Mouse (Mus musculus) gastrocnemius, adult 8-10 months (tissue): Measurements from ENCODE around the gene Hist1h1c. TPM values are rescaled to one million over a fixed set of nuclear protein-coding genes. Genes with fewer than 3 reads are reported as not detected.
"Not testable (repeated sequence)": the region's sequence is repeated elsewhere in the genome, so short reads cannot be mapped to it uniquely, and the experiment has no call there.

Experiments used
- DNase-seq, 2 experiments: peaks; one replicate each; pipeline ENCODE4 v3.0.0; 2022; ENCODE audit warnings: low spot score in 2 of 2
- total RNA-seq, 4 experiments: library from RNA; stranded (reverse); gene quantifications; 2 replicates each; pipeline ENCODE4 v1.2.4; 2022

Gene Hist1h1c
- total RNA-seq, 4 experiments from 2014 or later: 196 to 246 (median 227) TPM

DNA sequence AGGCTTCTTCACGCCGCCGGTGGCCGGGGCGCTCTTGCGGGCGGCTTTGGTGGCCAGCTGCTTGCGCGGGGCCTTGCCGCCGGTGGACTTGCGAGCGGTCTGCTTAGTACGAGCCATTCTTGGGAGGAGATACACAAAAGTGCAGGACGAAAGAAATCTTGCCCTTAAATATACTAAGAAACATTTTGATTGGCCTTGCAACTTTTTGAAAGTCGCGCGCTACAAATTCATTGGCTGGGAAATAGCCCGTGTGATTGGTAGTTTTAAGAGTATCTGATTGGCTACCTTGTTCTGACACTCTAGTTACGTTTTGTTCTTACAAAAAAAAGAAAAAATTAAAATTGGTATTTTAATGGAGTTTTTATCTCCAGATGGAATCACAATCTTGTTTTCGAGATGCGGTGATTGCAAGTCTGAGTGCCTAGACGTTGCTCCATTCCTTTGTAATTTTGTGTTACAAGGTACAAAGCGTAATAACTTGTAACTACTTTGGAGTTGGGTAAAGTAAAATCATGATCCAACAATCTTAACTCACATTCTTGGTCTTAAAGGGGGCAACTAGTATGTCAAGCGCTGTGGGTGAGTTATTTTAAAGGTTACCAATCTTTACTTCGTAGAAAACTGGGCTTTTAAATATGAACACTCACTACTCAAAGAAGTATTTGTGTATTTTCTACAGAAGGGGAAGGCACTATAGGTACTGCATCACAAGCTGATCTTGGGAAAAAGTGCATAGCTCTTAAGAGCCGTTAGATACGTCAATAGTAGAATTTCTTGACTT, 7.0 kb downstream of the Hist1h1c start, which contains the start of gene Hist1h3c:
TSS of gene Hist1h3c (minus strand) at position 222 of the 781 bp plus-strand sequence.
- DNase-seq: peak; percentile 53 to 59

DNA sequence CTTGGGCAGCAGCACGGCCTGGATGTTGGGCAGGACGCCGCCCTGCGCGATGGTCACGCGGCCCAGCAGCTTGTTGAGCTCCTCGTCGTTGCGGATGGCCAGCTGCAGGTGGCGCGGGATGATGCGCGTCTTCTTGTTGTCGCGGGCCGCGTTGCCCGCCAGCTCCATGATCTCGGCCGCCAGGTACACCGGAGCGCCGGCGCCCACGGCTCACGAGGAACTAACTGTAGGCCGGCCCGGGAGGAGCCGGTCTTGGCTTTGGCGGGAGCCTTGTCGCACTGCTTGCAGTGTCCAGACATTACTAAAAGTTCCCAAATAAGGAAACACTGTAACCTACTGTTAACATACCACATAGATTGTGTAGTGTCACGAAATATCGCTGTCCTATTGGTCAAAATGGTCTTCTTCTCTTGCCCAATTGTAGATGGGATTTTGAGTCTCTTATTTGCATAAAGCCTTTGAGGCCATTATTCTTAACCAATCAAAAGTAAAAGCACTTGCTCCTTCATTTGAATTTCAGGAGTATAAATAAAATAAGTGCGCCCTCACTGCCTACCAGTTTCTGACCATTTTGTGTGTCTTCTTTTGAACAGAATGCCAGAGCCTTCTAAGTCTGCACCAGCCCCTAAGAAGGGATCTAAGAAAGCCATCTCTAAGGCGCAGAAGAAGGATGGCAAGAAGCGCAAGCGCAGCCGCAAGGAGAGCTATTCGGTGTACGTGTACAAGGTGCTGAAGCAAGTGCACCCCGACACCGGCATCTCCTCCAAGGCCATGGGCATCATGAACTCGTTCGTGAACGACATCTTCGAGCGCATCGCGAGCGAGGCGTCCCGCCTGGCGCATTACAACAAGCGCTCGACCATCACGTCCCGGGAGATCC, 7.8 kb downstream of the Hist1h1c start, which contains the start of gene Hist1h2bb:
TSS of gene Hist1h2bb (plus strand) at position 534 of the 880 bp plus-strand sequence.
- peak; percentile 29 to 50 for DNase-seq

DNA sequence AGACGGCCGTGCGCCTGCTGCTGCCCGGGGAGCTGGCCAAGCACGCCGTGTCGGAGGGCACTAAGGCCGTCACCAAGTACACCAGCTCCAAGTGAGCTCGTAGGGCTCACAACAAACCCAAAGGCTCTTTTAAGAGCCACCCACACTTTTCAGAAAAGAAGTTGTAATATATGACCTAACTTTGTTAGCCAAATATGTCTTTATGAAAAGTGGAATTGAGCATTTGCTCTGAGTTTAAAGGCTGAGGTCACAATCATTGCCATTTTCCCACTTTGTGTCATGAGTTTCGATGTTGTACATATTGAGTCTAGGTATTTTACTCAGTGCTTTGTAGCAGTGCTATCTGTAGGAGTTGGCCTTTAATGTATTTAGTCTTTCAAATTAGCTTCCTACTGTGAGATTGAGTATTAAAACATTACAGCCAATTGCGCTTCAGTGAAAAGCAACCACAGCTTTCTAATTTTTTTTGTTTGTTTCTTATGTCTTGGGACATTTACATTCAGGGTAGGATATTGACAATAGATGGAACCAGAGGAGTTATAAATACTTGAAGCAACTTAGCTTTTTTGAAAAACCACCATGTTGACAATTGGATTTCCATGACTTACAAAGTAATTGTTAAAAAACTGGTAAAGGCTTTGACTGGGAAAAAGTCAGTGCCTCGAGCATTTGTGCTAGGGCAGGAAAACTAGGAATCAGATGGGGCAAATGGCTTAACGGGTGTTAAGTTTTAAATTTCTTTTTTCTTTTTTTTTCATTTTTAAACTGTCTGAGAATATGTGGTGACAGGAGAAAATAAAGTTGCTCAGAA, 8.7 kb downstream of the Hist1h1c start:
- no peak for DNase-seq

DNA sequence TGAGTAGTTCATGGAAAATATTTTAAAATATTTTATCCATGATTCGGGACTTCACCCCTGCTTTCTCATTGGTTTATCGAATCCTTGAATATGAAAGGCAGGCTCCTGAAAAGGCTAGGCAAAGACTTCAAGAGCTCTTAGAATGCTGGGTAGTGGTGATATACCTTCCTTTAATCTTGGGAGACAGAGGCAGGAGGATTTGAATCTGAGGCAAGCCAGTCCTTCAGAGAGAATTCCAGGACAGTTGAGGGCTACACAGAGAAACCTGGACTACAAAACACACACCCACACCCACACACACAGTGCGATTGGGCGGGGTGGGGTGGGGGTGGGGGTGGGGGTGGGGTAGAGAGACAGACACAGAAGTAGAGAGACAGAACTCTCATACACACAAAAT, 9.3 kb downstream of the Hist1h1c start:
- no peak for DNase-seq

DNA sequence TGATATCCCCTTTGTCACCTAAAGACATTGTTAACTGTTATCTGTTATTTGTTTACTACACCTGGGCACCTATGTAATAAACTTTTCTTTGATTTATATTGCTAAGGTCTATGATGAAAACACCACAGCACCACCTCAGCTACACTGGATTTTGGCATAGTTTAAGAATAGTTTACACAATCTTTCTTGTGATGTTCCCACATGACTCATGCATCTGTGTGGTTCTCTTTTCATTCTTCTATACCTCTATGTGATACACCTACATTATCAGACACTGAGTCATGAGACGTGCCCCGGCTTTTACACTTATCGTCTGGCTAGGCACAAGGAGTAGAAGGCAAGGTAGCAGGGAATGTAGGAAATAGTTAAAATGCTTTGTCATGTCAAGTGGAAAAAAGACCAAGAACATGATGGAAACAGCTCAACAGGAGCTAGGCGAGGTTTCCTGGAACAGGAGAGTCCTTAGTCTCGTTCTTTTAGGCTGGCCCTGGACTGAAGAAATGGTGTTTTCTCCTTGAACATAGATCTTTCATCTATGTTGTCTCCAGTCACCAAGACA, 11.0 kb downstream of the Hist1h1c start:
- DNase-seq: no peak

DNA sequence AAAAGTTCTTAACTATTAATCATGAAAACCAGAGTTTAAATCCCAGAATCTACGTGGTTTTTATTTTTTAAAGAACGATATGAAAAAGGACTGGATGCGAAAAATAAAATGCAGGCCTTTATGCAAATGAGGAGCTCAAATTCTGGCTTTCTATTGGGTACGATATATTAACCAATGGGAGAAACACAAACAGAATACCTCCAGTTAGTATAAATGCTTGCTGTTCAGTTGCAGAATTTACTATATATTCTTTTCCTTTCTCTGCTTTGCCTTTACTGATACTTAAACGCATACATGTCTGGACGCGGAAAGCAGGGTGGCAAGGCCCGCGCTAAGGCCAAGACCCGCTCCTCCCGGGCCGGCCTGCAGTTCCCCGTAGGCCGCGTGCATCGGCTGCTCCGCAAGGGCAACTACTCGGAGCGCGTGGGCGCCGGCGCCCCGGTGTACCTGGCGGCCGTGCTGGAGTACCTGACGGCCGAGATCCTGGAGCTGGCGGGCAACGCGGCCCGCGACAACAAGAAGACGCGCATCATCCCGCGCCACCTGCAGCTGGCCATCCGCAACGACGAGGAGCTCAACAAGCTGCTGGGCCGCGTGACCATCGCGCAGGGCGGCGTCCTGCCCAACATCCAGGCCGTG, 12.3 kb downstream of the Hist1h1c start, which contains the start of gene Hist1h2ab:
TSS of gene Hist1h2ab (plus strand) at position 288 of the 639 bp plus-strand sequence.
- DNase-seq: not testable (repeated sequence)

DNA sequence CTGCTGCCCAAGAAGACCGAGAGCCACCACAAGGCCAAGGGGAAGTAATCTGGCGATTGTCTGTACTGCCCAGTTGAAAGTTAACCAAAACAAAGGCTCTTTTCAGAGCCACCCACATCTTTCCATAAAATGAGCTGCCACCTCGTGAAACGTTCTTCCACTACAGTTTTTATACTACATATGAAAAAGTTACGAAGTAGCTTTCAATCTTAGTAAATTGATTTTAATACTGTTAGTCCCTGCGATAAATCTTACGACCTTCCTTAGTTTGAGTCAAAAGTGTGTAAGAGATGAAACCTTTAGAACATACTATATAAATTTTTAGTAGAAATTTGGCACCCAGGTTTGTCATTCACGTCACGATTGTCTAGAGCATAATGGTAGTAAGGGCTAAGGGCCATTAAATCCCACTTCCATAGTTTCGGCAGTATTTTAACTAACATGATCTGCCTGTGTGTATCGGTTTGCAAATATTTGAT, 12.9 kb downstream of the Hist1h1c start:
- DNase-seq: no peak

DNA sequence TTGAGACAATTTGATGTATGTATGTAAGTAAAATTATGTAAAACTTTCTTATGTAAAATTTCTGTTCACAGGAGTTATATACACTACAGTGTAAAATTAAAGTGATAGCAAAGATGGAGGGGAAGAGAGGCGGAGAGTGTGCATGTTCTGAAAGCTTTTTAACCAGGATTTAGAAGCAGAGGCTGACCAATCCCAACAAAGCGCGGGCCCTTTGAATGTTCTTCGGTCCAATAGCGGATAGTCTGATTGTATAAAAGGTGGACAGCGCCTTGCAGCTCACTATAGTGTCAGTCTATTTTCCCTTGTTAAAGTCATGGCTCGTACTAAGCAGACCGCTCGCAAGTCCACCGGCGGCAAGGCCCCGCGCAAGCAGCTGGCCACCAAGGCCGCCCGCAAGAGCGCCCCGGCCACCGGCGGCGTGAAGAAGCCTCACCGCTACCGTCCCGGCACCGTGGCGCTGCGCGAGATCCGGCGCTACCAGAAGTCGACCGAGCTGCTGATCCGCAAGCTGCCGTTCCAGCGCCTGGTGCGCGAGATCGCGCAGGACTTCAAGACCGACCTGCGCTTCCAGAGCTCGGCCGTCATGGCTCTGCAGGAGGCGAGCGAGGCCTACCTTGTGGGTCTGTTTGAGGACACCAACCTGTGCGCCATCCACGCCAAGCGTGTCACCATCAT, 13.6 kb downstream of the Hist1h1c start, which contains the start of gene Hist1h3b:
TSS of gene Hist1h3b (plus strand) at position 201 of the 675 bp plus-strand sequence.
- DNase-seq: peak in 1 of 2 experiments; percentile 31

DNA sequence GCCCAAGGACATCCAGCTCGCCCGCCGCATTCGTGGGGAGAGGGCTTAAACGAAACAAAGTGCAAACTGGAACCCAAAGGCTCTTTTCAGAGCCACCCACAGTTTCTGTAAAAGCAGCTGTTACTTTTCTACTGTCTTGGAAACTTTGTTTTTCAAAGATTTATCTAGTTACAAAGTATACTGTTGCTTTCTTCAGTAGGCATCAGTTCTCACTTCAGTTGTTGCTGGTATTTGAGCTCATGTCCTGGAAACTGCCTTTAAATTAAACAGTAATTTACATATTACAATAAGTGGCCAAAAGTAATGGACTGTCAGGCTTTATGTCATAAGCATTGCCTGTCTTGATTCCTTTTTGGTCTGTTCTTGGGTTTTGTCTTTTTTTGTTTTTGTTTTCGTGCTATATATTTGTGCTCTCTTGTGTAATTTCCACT, 14.1 kb downstream of the Hist1h1c start:
- DNase-seq: no peak

DNA sequence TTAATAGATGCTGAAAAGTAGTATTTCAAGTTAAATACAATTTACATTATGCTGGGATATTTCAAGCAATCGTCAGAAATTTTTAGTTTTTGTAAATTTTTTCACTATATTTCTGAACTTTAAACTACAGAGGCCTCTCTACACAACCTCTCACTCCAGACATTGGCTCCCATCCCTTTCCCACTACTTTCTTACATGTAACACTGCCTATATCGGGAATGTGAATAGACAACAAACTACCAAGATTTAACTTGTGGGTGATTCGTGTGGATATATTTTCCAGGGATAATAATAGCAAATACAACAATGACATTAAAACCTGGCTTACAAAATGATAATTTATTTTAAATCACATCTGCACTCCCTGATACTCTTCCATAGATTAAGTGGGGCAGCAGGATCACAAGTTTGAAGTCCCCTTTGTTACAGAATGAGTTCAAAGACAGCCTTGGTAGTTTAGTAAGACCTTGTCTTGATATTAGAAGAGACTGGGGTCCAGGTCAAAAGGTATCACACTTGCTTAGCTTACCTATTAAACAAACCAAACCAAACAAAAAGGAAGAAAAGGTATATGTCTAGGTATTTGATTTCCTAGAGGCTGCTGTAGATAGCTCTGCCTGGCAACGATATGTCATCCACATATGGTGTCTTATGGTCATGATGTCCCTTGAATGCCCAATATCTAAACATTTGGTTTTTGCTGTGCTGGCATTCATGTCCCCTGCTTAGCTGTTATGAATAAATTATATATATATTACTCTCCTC, 14.9 kb downstream of the Hist1h1c start:
- DNase-seq: no peak

DNA sequence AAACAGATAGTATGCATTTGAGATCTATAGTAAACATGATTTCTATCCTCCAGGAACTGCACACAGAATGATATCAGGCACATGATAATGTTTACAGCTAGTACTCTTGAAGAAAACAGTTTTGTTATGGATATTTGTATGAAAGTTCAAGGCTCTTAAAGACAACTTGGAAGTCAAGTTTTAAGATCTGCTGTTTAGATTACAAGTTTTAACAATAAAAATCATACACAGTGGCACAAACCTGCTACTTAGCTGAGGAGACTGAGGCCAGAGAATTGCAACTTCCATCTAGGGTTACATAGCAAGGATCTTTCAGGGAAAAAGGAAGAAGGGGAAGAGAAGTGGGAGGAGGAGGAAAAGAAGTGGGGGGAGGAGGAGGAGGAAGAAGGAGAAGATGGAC, 16.4 kb downstream of the Hist1h1c start:
- no peak for DNase-seq

DNA sequence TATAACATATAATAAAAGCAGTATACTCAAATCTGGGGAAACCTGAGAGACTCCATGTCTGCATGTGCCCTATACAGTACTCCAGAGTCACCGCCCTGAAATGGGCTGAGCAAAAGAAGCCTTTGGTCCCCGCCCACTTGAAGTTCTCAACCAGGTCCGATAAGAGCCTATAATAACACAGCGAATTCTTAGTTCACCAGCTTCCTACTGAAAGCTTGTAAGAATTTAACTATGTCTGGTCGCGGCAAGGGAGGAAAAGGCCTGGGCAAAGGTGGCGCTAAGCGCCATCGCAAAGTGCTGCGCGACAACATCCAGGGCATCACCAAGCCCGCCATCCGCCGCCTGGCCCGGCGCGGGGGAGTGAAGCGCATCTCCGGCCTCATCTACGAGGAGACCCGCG, 18.2 kb downstream of the Hist1h1c start, which contains the start of gene Hist1h4b:
TSS of gene Hist1h4b (plus strand) at position 224 of the 400 bp plus-strand sequence.
- peak in 1 of 2 experiments; percentile 17 for DNase-seq

DNA sequence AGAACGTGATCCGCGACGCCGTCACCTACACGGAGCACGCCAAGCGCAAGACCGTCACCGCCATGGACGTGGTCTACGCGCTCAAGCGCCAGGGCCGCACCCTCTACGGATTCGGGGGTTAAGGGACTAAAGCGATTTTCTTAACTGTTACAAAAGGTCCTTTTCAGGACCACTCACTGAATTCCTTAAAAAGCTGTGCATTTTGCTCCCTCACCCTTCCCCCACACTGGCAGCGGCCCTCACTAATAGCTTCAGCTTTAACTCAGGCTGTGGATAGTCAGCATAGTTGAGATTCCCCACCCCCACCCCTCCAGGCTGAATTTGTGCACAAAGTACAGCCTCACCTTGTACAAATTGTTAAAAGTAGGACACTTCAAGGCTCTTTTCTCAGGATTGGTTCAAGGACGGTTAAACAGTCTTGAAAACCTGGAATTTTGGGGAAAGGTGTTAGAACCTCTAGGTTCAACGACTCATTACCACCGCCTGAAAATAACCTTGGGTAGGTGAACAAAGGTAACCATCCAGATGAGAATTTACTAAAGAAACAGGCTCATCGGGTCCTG, 18.7 kb downstream of the Hist1h1c start:
- DNase-seq: no peak

DNA sequence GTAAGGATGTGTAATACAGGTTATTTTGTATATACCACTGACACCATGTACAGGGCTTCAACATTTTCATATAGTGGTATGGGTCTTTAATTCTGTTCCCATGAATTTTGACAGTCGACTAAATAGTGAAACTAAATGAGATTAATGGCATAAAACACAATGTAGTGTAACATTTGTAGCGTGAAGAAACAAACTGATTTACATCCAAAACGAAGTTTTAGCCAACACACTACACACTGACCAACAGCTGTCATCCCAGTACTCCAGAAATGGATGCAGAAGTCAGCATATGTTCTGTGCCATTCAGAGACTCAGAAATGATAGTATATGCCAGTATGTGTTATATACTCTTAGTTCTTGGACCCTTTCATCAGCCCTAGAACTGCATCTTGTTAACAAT, 19.3 kb downstream of the Hist1h1c start:
- DNase-seq: no peak

DNA sequence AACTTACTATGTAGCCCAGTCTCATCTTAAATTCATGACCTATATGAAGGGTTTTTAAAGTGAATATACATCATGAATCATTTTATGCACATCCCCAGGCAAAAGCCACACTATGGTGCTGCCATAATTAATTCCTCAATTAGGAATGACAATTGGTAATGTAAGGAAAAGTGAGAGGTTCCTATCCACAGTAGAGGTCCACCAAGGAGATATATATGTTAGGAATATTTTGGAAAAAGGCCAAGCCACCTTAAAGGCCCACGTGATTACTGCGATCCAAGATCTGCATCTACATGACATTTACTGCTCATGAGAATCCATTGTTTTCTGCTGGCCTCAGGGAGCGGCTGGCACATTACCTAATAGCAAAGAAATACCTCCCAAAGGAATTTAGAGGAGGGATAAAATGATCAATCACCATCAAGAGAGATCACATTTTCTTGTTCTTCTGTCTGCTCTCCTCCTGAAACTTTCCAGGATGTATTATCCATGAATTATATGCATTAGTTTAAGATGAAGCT, 20.7 kb downstream of the Hist1h1c start:
- DNase-seq: no peak

DNA sequence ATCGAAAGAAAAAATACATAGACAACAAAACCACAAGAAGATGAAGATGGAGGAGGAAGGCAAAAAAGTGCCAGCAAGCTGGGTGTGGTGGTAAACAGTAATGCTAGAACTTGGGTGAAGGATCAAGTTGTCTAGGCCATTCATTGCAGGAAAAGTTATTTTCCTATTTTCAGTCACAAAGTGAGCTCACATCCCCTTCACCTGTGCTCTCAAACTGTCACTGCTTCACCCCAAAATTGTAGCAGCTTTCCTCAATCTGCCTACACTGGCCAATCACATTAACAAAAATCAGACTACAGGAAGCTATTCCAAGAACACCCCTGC, 21.3 kb downstream of the Hist1h1c start:
- no peak for DNase-seq

DNA sequence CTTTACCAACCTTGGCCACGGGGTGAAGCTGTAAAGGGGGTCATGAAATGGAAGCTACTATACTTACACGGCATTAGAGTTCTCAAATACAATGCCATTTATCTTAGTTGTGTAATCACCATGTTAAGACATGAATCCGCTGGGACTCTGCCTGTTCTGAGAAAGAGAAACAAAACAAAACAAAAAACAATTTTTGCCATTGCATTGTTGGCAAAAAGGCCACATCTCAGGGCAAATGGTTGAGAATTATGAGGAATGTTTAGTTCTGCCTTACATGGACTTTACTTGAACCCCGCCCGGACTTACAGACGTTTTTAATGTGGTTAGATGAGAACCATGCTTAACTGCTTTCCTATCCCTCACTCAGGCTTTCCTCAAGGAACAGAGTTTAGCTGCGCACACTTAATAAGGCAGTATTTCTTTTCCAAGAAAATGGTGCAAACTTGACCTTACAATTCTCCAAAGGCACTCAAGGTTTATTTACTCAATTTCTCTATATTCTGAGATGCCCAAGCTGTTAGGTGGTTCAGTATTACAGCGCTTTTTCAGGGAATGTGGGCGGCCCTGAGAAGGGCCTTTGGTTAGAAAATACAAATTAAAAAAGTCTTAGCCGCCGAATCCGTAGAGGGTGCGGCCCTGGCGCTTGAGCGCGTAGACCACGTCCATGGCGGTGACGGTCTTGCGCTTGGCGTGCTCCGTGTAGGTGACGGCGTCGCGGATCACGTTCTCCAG, 21.8 kb downstream of the Hist1h1c start:
- DNase-seq: no peak
